Mouse (Mus musculus): Measurements from ENCODE around the gene Gm49322.

The Gm49322 gene

DNA sequence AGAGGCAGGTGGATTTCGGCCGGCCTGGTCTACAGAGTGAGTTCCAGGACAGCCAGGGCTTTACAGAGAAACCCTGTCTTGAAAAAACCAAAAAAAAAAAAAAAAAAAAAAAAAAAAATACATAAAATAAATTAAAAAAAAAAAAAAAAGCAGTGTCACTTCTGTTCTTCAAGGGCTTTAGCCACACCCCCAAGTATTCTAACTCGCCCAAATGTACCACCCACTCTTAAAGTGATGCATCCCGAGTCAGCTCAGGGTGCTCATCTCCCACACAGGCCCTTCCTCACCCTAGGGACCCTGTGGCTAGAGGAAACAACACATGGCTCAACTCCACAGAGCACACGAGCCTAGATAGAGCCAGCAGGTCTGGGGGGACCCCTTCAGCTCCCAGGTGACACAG lies 22.8 kb upstream of the Gm49322 start:
- DNase-seq (ENCODE audit: low read depth in 2 of 2, low spot score in 2 of 2), result no peak

GRCm38 (mm10) chr10:80584045-80584488 lies 21.8 kb upstream of the Gm49322 start:
- DNase-seq (ENCODE audit: low read depth in 2 of 2, low spot score in 2 of 2), result no peak

DNA sequence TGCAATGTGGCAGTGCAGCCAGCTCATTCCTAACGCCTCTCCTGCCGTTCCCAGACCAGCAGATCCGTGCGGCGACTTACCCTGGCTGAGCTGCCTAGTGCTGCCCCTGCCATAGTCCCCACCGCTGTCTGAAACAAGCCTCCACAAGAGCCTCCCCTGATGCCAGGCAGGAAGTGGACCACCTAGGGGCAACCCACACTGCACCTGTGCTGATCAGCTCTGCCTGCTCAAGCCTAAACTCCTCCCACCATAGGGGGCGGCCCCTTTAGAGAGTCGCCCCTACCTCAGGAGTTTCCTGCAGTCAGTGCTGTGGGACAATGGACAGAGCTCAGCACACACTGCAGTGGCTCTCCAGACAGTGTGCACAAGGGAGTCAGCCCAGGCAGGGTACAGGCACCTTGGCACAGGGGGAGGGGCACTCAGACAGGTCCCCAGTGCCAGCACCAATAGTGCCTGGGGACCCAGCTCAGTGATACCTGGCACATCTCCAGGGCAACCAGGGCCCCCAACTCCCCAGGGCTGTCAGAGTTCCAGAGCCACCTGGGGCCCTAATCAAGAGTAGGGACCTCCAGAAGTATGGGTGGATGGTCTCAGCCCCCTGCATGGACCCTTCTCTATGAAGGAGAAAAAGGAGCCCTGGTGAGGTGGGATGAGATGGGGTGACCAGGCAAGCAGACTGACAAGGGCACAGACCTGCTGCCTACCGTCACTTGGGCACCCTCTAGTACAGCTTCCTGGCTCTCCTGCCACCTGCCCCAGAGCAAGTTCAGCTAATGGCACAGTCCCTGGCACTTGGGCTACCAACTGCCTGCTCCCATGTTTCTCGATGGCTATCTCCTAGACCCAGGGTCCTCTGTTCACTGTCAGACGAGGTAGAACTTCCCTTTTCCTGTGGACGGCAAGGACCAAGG lies 20.9 kb upstream of the Gm49322 start:
- no peak for DNase-seq (ENCODE audit: low read depth in 2 of 2, low spot score in 2 of 2)

DNA sequence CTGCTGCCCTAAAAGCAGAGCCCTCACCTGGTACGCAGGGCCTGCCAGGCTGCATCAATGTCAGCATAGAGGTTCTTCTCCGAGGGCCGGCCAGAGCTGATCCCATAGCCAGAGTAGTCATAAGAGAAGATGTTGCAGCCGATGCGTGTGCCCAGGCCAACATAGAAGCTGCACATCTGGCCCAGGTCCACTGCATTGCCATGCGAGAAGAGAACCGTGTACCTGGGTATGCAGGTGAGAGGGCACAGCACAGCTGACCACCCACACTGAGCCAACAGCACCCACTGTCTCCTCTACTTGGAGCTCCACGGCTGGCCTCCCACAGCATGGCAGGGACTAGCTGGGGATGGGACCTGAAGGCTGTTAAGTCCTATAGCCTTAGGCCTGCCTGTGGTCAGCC lies 20.2 kb upstream of the Gm49322 start:
- no peak for DNase-seq (ENCODE audit: low read depth in 2 of 2, low spot score in 2 of 2)

GRCm38 (mm10) chr10:80586407-80587304 lies 19.2 kb upstream of the Gm49322 start:
- DNase-seq (ENCODE audit: low read depth in 2 of 2, low spot score in 2 of 2), result no peak

DNA sequence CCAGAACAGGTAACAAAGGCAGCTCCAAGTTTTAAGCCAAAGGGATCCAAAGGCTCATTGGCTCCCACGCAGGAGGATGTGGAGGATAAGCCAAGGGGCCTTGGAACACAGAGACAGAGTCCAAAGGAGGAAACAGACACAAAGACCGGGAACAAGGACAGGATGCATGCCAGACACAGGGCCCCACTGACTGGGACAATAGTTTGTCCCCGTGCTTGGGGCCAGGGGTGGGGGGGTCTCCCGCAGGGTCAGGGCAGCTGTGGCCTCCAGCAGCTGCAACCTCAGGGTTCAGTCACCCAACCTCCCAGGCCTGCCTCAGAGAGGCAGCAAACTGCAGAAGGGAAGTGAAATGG lies 18.5 kb upstream of the Gm49322 start:
- no peak for DNase-seq (ENCODE audit: low read depth in 2 of 2, low spot score in 2 of 2)

DNA sequence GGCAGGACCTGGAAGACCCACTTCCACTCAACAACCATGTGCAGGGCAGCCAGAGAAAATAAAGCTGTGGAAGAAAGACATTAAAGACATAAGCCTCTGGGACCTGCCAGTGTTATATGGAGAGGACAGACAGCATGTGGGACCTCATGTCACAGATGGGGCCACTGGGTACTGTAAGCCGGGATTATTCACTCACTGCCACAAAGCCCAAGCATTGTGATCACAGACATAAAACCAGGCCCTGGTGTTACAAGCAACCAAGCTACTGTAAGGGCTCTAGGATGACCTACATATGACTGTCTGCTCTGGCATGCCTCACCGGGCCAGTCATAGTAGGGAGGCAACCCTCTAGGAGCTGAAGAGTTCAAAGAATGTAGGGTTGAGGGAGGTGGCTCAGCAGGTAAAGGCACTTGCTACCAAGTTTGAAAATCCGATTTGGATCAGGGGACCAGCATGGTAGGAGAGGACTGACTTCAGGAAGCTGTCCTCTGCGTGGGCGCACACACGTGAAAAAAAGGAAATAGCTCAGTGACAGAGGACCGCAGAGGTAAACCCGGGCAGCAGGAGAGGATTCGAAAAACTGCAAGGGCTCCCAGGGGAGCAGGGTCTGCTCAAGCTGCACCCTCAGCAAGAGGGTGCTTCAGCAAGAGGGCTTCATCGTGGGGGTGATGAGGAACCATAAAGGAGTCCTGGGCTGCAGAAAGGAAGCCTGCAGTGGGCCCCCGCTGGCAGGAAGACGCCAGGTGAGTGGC lies 16.5 kb upstream of the Gm49322 start:
- DNase-seq (ENCODE audit: low read depth in 2 of 2, low spot score in 2 of 2), result peak in 1 of 2 experiments; percentile 29

DNA sequence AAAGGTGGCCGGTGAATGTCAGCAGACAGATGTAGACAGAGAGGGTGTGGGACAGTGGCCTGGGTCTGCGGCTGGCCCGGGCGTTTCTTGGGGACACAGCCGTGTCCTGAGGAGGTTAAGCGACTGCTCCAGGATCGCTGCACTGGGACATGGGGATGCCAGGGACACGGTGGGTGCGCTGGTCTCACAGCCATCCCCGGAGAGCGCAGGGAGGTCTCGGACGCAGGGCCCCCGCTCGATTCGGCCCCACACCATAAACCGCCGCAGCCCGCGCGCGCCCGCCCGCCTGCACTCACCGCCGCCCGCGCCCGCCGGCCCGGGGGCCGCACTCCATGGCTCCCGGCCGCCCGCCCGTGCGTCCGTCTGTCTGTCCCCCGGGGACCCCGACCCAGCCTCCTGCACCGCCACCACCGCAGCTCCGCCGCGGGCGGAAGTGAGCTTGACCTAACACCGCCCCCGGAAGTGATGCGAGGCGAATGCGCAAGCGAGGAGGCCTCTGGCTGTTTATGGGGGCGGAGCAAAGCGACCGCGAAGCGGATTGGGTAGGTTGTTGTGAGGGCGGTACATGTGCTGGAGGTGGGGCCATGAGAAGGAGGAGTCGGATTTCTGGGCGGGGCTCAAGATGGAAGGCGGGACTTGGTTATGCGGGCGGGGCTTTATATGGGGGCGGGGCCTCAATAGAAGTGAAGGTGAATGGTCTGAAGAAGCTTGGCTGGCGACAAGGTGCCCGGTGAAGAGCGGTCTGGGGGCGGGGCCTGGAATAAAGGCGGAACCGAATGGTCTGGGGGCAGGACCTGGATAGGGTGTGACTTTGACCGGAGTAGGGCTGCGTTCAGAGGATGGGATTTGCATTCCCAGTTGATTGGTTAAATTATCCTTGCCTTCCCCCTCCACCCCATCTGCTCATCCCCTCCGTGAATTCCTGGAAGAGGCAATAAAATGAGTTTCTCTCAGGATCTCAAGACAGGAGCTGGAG lies 15.7 kb upstream of the Gm49322 start, which contains the start of gene Abhd17a:
Gene Abhd17a (minus strand): TSS at position 463 of the 976 bp plus-strand sequence.
- DNase-seq (ENCODE audit: low read depth in 2 of 2, low spot score in 2 of 2), result peak; percentile 89 to 92

GRCm38 (mm10) chr10:80596318-80596717 lies 9.5 kb upstream of the Gm49322 start:
- DNase-seq (ENCODE audit: low read depth in 2 of 2, low spot score in 2 of 2), result no peak

- peak; percentile 92 to 97 for DNase-seq (ENCODE audit: low read depth in 2 of 2, low spot score in 2 of 2)
These were observed 3.0 kb upstream of the Gm49322 start, which contains the start of the genes Scamp4 and Adat3 for GRCm38 (mm10) chr10:80602698-80603325. Gene Scamp4, plus strand, starts transcription at chr10:80602872. Gene Adat3, plus strand, starts transcription at chr10:80602880.

DNA sequence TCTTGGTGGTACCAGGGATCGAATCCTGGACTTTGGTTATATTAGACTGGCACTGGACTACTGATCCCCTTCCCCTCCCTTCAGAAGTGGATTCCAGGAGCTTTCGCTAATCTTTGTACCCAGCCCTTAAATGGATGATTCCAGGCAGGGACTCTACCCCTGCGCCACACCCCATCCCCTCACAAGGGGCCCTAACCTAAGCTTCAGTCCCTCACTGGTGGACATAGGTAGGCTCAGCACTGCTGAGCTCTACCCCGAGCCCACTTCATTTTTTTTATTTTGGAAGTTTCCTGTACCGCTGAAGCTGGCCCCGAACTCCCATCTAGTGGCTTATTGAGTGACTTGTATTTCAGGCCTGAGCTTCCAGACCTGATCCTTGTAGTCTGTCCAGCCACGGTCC lies 2.5 kb upstream of the Gm49322 start:
- DNase-seq (ENCODE audit: low read depth in 2 of 2, low spot score in 2 of 2), result no peak

DNA sequence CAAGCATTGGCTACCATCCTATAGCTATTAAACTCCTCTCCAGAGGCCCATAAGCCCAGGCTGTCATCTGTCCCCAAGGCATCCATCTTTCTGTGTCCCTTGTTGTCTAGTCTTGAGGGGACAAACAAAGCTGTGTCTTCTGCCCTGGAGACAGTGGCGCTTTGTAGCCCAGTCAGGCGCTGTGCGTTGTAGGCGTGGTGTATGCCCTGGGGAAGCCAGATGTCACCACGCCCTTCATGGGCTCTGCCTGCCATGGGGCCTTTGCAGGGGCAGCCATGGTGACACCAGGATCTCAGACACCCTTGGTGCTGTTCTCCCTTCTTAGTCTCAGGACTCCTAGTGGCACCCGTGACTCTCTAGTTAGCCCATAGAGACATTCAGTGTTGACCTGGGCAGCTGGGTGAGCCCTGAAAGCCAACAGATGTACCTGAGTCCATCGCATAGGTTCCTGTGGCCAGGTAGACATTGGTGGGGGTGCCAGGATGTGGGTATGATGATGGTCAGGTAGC lies 1.8 kb upstream of the Gm49322 start:
- no peak for DNase-seq (ENCODE audit: low read depth in 2 of 2, low spot score in 2 of 2)

- no peak for DNase-seq (ENCODE audit: low read depth in 2 of 2, low spot score in 2 of 2)
These were observed 833 bp upstream of the Gm49322 start for GRCm38 (mm10) chr10:80604988-80605387.

GRCm38 (mm10) chr10:80606306-80606705 lies 485 bp downstream of the Gm49322 start:
- peak in 1 of 2 experiments; percentile 33 for DNase-seq (ENCODE audit: low read depth in 2 of 2, low spot score in 2 of 2)

DNA sequence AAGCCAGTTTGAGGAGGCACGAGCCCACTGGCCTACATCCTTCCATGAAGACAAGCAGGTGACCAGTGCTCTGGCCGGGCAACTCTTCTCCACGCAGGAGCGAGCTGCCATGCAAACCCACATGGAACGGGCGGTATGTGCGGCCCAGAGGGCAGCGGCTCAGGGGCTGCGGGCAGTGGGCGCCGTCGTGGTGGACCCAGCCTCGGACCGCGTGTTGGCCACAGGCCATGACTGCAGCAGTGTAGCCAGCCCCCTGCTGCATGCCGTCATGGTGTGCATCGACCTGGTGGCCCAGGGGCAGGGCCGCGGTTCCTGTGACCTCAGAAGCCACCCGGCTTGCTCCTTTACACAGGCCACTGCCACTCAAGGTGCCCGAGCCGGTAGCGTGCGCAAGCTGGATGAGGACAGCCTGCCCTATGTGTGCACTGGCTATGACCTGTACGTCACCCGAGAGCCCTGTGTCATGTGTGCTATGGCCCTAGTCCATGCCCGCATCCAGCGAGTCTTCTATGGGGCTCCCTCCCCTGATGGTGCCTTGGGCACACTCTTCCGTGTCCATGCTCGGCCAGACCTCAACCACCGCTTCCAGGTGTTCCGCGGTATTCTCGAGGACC lies 1.0 kb downstream of the Gm49322 start:
- DNase-seq (ENCODE audit: low read depth in 2 of 2, low spot score in 2 of 2), result no peak

DNA sequence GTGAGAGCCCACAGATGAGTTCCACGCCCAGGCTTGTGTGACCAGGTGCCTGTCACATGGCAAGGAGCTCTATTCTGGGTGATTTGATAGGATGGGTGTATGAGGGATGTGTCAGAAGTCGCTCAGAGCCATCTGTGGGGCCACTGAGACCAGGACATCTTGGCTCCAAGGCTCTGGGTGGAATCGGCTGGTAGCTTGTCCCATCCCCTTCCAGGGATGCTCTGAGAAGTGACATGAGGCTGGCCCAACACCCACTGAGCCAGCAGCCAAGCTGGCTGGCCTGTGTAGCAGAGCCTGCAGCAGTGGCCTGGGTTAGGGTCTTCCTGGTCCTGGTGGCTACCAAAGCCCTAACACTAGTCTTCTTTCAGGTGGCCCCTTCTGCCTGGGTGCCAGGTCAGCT lies 2.6 kb downstream of the Gm49322 start:
- no peak for DNase-seq (ENCODE audit: low read depth in 2 of 2, low spot score in 2 of 2)

DNA sequence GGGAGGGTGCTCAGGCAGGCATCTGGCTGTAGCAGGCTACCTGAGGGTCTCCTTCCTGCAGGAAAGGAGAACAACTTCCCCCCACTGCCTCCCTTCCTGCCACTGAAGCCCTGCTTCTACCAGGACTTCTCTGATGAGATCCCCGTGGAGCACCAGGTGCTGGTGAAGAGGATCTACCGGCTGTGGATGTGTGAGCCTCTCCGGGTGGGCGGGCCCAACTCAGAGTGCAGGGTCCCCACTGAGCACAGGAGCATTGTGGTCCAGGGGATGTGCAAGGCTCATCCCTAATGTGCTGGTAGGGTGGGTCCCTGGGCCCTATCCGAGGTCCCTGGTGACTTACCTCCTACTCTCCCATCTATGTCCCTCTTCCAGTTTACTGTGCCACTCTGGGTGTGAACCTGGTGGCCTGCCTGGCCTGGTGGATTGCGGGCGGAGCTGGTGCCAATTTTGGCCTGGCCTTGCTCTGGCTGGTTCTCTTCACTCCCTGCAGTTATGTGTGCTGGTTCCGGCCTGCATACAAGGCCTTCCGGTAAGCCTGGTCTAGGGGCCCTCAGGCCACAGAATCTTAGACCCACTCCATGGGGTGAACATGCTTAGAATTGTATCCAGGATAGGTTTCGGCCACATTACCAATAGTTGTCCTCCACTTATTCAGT lies 3.6 kb downstream of the Gm49322 start:
- no peak for DNase-seq (ENCODE audit: low read depth in 2 of 2, low spot score in 2 of 2)

- no peak for DNase-seq (ENCODE audit: low read depth in 2 of 2, low spot score in 2 of 2)
These were observed 4.4 kb downstream of the Gm49322 start for GRCm38 (mm10) chr10:80610116-80610785.
